Mouse (Mus musculus) limb, embryonic 13.5 days (tissue): Measurements from ENCODE around the gene Apon. TPM values are rescaled to one million over a fixed set of nuclear protein-coding genes. Genes with fewer than 3 reads are reported as not detected.
"Not testable (repeated sequence)": the region's sequence is repeated elsewhere in the genome, so short reads cannot be mapped to it uniquely, and the experiment has no call there.

ENCODE experiments used
- ATAC-seq: fragments of 200-750 bp; cut with Nextera tagmentation; 2 replicates; pipeline ENCODE4 v1.8.0; 2017; ENCODE audit warnings: low read depth, moderate number of reproducible peaks, moderate TSS enrichment; ENCODE audit not compliant: low FRiP score
- H3K27ac ChIP-seq: fragments of 300-500 bp; sonication (generic); 2 replicates; pipeline ENCODE4 v1.5.1; 2015; ENCODE audit warnings: inconsistent platforms, mild to moderate bottlenecking, moderate library complexity
- H3K27me3 ChIP-seq: fragments of 300-500 bp; sonication (generic); 2 replicates; pipeline ENCODE4 v1.6.1; 2015; ENCODE audit warnings: mild to moderate bottlenecking, inconsistent platforms
- H3K36me3 ChIP-seq: fragments of 300-500 bp; sonication (generic); 2 replicates; pipeline ENCODE4 v1.6.1; 2015; ENCODE audit warnings: inconsistent platforms, mild to moderate bottlenecking, moderate library complexity
- H3K4me1 ChIP-seq: fragments of 300-500 bp; sonication (generic); 2 replicates; pipeline ENCODE4 v1.6.1; 2015; ENCODE audit warnings: inconsistent platforms
- H3K4me2 ChIP-seq: fragments of 300-500 bp; sonication (generic); replicated peaks from 2 replicates; pipeline ENCODE4 v1.6.1; 2015; ENCODE audit warnings: inconsistent platforms, mild to moderate bottlenecking, moderate library complexity
- H3K4me3 ChIP-seq: fragments of 300-500 bp; sonication (generic); 2 replicates; pipeline ENCODE4 v1.5.1; 2015; ENCODE audit warnings: moderate library complexity, mild to moderate bottlenecking, inconsistent platforms
- H3K9ac ChIP-seq: fragments of 300-500 bp; sonication (generic); 2 replicates; pipeline ENCODE4 v1.6.1; 2015; ENCODE audit warnings: mild to moderate bottlenecking, inconsistent platforms
- H3K9me3 ChIP-seq: fragments of 300-500 bp; sonication (generic); 2 replicates; pipeline ENCODE4 v1.6.1; 2016; ENCODE audit warnings: inconsistent platforms
- WGBS: fragments of 180-500 bp; shearing (Covaris S2); methylation state at CpG from one replicate; pipeline ENCODE4 v1.1.7; 2015; 5-methylcytosine and 5-hydroxymethylcytosine counted together
- polyA plus RNA-seq: library from polyadenylated mRNA; unstranded; fragments of >200 nt; fragmentation: Nextera tagmentation; extraction: Ambion mirVana; gene quantifications from 2 replicates; pipeline ENCODE4 v1.2.1, GENCODE M21; 2015

Apon gene
- polyA plus RNA-seq, 1 experiment from 2014 or later: 0.27 TPM

DNA sequence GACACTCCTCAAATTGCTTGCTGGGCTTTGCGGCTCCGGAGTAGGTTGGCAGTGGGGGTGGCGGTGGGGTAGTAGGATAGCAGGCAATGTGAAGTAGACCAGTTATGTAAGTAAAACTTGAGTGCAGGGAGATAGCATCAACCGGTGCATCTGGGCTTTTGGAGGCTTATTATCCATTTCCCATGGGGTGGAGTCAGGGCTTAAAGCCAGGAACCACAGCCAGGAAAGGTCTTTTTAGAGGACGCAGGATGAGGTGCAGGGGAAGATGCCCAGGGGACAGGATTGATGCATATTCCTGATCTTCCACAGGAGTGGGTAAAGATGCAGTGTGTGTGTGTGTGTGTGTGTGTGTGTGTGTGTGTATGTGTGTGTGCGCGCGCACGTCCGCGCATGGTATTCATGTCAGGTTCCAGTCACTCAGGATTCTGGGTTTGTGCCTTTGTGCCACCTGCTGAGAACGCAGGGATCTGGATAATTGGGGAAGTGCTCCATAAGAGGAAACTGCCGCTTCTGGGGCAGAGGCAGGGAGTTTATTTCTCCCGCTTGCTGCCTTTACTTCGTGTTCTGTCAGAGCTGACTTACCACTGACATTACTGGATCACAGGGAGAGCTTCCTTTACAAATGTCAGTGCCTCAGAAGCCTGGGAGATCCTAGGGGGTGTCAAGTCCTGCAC is 16.0 kb upstream of the Apon start:
- Histone ChIP-seq H3K4me1 (peaks cover 22% of the 10 kb centered on the region), H3K36me3 (peaks cover 49% of the 10 kb centered on the region), H3K9ac (no peak overlapping the region), H3K4me2 (no peak overlapping the region), H3K9me3 (no peaks in the 10 kb centered on the region), H3K27me3 (no peaks in the 10 kb centered on the region), H3K27ac (peak overlapping the region; percentile 10; the same call in 1 of the 2 replicates), H3K4me3 (no peak overlapping the region)
- ATAC-seq: no peak
- 78% methylated on average over 15 of the region's 15 CpGs for WGBS

DNA sequence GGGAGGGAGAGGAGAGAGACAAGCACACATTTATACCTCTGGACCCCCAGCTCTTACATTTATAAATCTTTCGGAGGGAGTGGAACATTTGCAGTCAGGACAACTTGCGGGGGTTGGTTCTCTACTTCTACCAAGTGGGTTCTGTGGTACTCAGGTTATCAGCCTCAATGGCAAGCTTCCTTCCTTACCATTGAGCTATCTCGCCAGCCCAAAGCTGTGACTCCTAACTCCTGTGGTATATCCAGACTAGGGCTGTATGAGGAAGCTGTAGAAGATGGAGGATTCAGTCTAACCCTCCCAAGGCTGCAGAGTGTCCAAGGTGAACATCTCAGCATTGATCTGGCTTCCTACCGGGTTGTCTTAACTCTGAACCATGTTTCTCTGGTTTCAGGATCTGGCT is 14.8 kb upstream of the Apon start:
- Histone ChIP-seq H3K9ac (no peak overlapping the region), H3K4me2 (no peak overlapping the region), H3K27ac (no peak overlapping the region), H3K9me3 (no peaks in the 10 kb centered on the region), H3K4me3 (no peak overlapping the region), H3K4me1 (peaks cover 16% of the 10 kb centered on the region), H3K36me3 (peaks cover 57% of the 10 kb centered on the region), H3K27me3 (no peaks in the 10 kb centered on the region)
- no peak for ATAC-seq
- WGBS: 93% methylated on average over 4 of the region's 4 CpGs

DNA sequence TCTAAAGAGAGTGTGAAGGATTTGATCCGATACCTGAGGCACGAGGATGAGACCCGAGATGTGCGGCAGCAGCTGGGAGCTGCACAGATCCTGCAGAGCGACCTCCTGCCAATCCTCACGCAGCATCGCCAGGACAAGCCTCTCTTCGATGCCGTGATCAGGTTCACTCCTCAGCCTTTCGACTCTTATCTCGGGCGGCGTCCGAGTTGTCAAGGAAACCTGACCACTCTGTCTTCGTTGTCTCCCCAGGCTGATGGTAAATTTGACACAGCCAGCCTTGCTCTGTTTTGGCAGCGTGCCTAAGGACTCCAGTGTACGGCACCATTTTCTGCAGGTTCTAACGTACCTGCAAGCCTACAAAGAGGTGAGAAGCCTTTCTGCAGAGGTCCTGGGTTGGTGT is 13.8 kb upstream of the Apon start:
- WGBS: 90% methylated on average over 18 of the region's 18 CpGs
- Histone ChIP-seq H3K27me3 (no peaks in the 10 kb centered on the region), H3K4me3 (no peak overlapping the region), H3K36me3 (peaks cover 61% of the 10 kb centered on the region), H3K4me1 (peaks cover 16% of the 10 kb centered on the region), H3K9me3 (no peaks in the 10 kb centered on the region), H3K4me2 (no peak overlapping the region), H3K9ac (no peak overlapping the region), H3K27ac (no peak overlapping the region)
- no peak for ATAC-seq

DNA sequence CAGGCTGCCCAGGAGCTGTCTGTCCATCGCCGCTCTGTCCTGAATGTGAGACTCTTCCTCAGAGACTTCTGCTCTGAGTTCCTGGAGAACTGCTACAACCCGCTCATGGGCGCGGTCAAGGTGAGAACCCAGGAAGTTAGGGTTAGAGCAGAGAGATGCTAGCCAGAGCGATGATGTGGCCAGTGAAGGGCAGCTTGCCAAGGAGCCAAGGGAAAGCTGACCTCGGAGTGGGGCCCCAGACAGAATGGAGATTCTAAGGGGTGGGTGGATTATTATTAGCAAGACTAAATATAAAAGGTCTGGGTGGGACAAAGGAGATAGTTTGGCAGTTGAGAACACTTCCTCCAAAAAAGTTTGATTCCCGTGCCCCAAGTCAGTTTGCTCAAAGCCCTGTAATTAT is 10.6 kb upstream of the Apon start:
- Histone ChIP-seq H3K27ac (no peak overlapping the region), H3K9ac (no peak overlapping the region), H3K4me2 (no peak overlapping the region), H3K36me3 (peaks cover 90% of the 10 kb centered on the region), H3K9me3 (no peaks in the 10 kb centered on the region), H3K4me3 (no peak overlapping the region), H3K4me1 (no peaks in the 10 kb centered on the region), H3K27me3 (no peaks in the 10 kb centered on the region)
- ATAC-seq: no peak
- 95% methylated on average over 8 of the region's 8 CpGs for WGBS

DNA sequence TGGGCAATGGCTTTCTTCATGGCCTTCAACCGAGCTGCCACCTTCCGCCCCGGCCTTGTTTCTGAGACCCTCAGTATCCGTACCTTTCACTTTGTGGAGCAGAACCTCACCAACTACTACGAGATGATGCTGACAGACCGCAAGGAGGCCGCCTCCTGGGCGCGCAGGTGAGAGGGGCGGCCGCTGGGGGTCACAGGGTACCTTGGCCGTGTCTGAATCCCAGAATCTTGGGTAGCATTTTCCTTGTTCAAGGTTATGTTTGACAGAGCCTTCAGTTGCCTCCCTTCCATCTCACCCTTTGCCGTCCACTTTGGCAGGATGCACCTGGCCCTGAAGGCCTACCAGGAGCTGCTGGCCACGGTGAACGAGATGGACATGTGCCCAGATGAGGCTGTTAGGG is 9.8 kb upstream of the Apon start:
- H3K9me3 ChIP-seq: no peaks in the 10 kb centered on the region
- no peak for ATAC-seq
- no peak overlapping the region for H3K9ac ChIP-seq
- no peak overlapping the region for H3K27ac ChIP-seq
- H3K36me3 ChIP-seq: peaks cover 96% of the 10 kb centered on the region
- H3K4me3 ChIP-seq: no peak overlapping the region
- no peaks in the 10 kb centered on the region for H3K27me3 ChIP-seq
- H3K4me2 ChIP-seq: no peak overlapping the region
- H3K4me1 ChIP-seq: no peaks in the 10 kb centered on the region
- WGBS: 93% methylated on average over 15 of the region's 15 CpGs

DNA sequence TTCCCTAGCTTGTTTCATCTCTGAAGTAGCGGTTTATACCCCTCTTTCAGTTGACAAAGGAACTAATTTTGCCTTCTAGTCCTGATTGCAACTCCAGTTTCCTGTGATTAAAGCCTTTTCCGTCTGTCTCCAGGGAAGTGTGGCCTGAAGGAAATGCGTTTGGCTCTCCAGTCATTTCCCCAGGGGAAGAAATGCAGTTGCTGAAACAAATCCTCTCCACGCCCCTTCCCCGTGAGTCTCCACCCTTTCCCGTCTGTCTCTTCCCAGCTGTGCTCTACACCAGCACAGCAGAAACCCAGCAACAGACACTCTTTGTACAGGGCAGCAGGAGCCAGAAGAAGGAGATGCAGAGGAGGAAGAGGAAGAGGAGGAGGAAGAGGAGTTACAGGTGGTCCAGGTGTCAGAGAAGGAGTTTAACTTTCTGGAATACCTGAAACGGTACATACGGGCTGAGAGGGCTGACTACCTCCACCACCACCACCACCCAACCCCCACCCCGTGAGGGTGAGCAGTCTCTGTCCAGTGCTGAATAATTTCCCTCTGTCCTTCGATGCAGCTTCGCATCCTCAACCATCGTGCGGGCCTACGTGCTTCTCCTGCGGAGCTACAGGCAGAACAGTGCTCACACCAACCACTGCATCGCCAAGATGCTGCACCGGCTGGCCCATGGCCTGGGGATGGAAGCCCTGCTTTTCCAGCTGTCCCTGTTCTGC is 6.7 kb upstream of the Apon start:
- Histone ChIP-seq H3K9ac (no peak overlapping the region), H3K4me3 (no peak overlapping the region), H3K4me1 (no peaks in the 10 kb centered on the region), H3K4me2 (no peak overlapping the region), H3K36me3 (peaks cover 100% of the 10 kb centered on the region), H3K27ac (no peak overlapping the region), H3K9me3 (no peaks in the 10 kb centered on the region), H3K27me3 (no peaks in the 10 kb centered on the region)
- WGBS: 80% methylated on average over 17 of the region's 17 CpGs
- no peak for ATAC-seq

DNA sequence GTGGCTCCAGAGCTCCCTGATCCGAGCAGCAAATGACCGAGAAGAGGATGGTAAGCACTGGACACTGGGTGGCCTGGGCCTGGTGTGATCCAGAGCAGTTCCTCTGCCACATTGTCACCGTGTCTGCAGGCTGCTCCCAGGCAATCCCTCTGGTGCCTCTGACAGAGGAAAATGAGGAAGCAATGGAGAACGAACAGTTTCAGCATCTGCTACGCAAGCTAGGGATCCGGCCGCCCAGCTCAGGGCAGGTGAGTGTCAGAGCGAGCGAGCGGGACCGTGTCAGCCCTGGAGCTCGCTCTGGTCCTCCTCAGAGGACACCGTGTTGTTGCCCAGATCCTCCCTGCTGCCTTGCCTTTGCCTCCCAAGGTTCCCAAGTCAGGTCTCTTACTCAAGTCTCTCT is 3.3 kb upstream of the Apon start:
- Histone ChIP-seq H3K36me3 (peaks cover 83% of the 10 kb centered on the region), H3K27ac (no peak overlapping the region), H3K4me2 (no peak overlapping the region), H3K4me1 (no peaks in the 10 kb centered on the region), H3K9me3 (no peaks in the 10 kb centered on the region), H3K9ac (no peak overlapping the region), H3K27me3 (no peaks in the 10 kb centered on the region), H3K4me3 (no peak overlapping the region)
- WGBS: 97% methylated on average over 13 of the region's 13 CpGs
- no peak for ATAC-seq

DNA sequence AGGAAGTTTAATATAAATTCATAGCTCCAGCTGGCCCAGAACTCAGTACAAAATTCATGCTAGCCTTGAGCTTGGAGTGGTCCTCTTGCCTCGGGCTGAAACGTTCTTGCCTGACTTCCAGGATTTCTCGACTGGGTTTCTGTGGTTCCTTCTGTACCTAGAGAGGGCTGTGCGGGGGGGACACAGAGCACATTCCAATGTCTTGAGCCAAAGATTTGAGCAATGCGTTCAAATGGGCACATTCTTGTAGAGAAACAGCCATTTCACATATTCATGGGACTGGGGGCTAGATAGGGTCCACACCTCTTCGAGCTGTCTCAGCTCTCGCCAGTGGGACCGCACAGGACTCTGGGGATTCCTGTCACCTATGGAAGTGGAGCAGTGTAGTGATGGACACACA is 2.0 kb downstream of the Apon start:
- no peak overlapping the region for H3K27ac ChIP-seq
- no peak overlapping the region for H3K9ac ChIP-seq
- 87% methylated on average over 8 of the region's 8 CpGs for WGBS
- H3K4me1 ChIP-seq: no peaks in the 10 kb centered on the region
- no peaks in the 10 kb centered on the region for H3K9me3 ChIP-seq
- H3K4me3 ChIP-seq: no peak overlapping the region
- ATAC-seq: no peak
- H3K27me3 ChIP-seq: no peaks in the 10 kb centered on the region
- H3K4me2 ChIP-seq: no peak overlapping the region
- peaks cover 29% of the 10 kb centered on the region for H3K36me3 ChIP-seq

DNA sequence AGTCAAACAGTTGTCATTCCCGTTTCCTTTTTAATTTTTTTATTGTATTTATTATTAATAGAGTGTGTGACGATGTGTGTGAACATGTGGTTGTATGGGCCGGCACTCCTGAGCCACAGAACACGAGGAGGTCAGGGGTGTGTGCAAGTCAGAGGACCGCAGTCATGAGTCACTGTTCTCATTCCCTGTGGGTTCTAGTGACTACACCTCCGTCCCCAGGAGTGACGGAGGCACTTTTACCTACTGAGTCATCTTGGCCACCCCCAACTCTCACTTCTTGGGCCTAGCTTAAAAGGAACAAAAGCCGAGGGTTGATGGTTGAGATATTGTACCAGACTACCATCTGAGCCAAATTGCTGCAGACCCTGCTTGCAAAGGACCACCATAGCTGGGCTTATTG is 2.4 kb downstream of the Apon start:
- H3K27ac ChIP-seq: no peak overlapping the region
- no peaks in the 10 kb centered on the region for H3K27me3 ChIP-seq
- H3K4me1 ChIP-seq: no peaks in the 10 kb centered on the region
- ATAC-seq: no peak
- no peak overlapping the region for H3K4me2 ChIP-seq
- H3K9ac ChIP-seq: no peak overlapping the region
- WGBS: 83% methylated on average over 8 of the region's 8 CpGs
- no peaks in the 10 kb centered on the region for H3K9me3 ChIP-seq
- H3K4me3 ChIP-seq: no peak overlapping the region
- H3K36me3 ChIP-seq: peaks cover 25% of the 10 kb centered on the region

DNA sequence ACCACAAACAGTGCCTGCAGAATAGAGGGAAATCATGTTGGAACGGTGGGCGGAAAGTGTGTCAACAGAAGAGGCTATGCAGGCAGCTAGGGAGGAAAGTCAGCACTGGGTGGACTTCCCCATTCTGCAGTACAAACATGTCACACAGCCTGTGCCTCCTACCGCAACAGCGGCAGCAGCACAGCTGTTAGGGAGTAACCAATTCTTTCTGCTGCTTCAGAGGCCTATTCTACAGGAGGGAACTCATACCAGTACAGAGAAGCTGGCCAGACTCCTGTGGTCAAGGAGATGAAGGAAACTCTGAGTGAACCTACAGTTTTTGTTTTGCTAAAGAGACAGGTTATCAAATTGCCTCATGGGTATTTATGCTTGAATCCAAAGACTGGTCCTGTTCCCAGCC is 5.1 kb downstream of the Apon start:
- Histone ChIP-seq H3K4me2 (no peak overlapping the region), H3K27ac (no peak overlapping the region), H3K27me3 (no peaks in the 10 kb centered on the region), H3K4me1 (no peaks in the 10 kb centered on the region), H3K4me3 (no peak overlapping the region), H3K9me3 (no peaks in the 10 kb centered on the region), H3K36me3 (0 out of 2 replicates have a peak, but pooled peaks cover 5% of the 10 kb centered on the region), H3K9ac (no peak overlapping the region)
- no peak for ATAC-seq
- 88% methylated on average over 4 of the region's 4 CpGs for WGBS

DNA sequence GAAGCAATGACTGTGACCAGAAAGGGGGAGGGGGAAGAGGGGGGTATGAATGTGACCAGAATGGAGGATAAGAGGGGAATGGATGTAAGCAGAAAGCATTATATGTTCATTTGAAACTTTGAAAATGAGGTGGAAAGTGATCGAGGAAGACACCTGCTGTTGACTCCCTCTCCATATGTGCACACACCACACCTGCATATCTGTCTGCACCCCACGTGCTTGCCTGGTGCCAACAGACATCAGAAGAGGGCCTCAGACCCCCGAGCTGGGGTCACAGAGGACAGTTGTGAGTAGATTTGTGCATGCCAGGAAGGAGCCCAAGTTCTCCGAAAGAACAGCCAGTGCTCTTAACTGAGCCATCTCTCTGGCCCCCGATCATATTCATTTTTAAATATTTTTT is 6.0 kb downstream of the Apon start:
- Histone ChIP-seq H3K4me2 (no peak overlapping the region), H3K4me3 (no peak overlapping the region), H3K27ac (no peak overlapping the region), H3K9me3 (no peaks in the 10 kb centered on the region), H3K9ac (no peak overlapping the region), H3K4me1 (no peaks in the 10 kb centered on the region), H3K36me3 (no peaks in the 10 kb centered on the region), H3K27me3 (no peaks in the 10 kb centered on the region)
- WGBS: 82% methylated on average over 5 of the region's 5 CpGs
- ATAC-seq: no peak

DNA sequence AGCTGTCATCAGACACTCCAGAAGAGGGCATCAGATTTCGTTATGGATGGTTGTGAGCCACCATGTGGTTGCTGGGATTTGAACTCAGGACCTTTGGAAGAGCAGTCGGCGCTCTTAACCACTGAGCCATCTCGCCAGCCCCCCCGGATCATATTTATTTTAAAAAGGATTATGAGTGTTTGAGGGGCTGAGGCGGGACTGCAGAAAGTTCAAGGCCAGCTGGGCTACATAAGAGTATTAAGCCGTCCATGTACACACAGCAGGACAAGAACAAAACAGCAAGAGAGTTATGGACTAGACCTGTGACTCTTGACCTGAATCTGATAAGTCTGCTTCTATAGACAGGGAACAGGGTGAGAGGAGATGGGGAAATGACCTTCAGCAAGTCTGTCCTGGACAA is 6.5 kb downstream of the Apon start:
- H3K36me3 ChIP-seq, H3K4me3 ChIP-seq, H3K4me2 ChIP-seq, H3K4me1 ChIP-seq, H3K27me3 ChIP-seq, ATAC-seq, H3K27ac ChIP-seq, H3K9ac ChIP-seq, H3K9me3 ChIP-seq: not testable (repeated sequence)
- WGBS: 83% methylated on average over 7 of the region's 7 CpGs

DNA sequence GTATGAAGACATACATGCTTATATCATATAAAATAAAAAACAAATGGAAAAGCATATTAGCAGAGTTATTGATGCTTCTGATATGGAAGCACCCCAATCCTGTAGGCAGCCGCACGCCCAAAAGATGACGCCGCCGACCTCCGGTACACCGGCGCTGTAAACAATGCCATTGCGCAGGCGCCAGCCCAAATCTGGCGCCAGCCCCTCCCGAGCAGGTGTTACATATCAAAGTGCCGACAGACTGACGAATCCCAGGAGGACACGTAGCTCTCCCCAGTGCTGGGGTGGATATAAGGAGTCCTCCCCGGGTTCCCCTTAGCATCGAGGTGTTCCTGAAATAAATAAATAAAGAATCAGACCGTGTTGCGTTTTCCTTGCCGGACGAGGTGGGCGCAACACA is 8.4 kb downstream of the Apon start:
- Histone ChIP-seq H3K36me3 (no peaks in the 10 kb centered on the region), H3K9me3 (no peaks in the 10 kb centered on the region)

More for the DNA sequence above, 8.4 kb downstream of the Apon start:
- Histone ChIP-seq H3K27me3 (no peaks in the 10 kb centered on the region), H3K4me3 (no peak overlapping the region), H3K9ac (no peak overlapping the region), H3K27ac (no peak overlapping the region), H3K4me2 (no peak overlapping the region), H3K4me1 (no peaks in the 10 kb centered on the region)
- ATAC-seq: no peak
- 82% methylated on average over 22 of the region's 22 CpGs for WGBS
